Mouse (Mus musculus) retina, postnatal 7 days (tissue): ENCODE measurements around the gene Zfp575.

Experiments
- DNase-seq: peaks from one replicate; pipeline ENCODE4 v3.0.0-alpha.2; 2012; ENCODE audit warnings: low read depth, low spot score

Zfp575 gene

GRCm38 (mm10) chr7:24605561-24605960 lies 18.1 kb upstream of the Zfp575 start:
- DNase-seq: no peak

- DNase-seq: peak; percentile 93
Measured at GRCm38 (mm10) chr7:24600941-24601597, 13.6 kb upstream of the Zfp575 start.

DNA sequence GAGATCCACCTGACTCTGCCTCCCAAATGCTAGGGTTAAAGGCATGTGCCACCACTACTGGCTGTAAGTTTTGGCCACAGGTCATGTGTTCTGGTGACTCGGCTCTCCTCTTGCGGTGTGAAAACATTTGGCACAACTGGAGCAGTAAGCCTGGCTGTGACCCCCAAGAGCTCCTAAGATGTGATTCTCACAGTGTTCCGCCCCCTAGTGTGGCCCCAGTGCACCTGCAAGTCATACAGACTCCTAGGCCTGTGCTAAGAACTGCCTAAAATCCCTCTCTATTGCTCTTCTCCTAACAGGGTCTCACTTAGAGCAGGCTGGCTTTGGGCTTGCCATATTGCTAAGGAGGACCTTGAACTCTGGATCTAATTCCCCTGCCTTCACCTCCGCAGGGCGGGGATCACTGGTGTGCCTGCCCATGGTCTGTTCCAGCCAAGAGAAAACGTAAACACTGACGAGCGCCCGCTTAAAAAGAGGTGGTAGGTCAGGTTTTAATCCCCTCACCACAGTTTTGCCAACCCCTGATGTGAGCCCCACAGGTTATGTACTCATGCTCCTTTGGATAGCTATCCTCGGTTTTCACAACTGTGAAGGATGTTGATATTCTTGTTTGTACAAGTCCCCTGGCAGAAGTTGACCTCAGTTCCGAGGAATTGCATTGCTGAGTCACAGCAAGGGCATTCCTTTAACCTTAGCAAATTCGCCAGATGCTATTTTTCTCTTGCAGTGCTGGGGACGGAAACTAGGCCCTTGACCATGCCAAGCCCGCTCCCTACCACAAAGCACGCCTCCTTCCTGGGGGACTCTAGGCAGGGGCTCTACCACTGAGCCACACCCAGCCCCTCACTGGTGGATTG lies 12.0 kb upstream of the Zfp575 start:
- DNase-seq: no peak

DNA sequence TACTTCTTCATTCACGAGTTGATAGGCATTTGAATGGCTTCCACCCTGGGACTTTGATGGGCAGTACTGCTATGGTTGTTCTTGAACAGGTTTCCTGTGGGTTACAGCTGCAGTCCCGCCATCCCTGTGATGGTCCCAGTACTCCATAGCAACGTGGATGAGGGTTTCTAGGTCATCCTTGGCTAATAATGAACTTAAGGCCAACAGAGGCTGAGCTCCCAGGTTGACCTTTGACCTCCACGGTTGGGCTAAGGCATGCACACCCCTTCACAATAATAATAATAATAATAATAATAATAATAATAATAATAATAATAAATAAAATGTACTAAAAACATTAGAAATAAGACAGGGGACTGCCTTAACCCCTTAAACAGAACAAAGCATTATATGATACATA lies 10.7 kb upstream of the Zfp575 start:
- no peak for DNase-seq

- DNase-seq: no peak
Measured at GRCm38 (mm10) chr7:24595464-24595863, 8.0 kb upstream of the Zfp575 start.

DNA sequence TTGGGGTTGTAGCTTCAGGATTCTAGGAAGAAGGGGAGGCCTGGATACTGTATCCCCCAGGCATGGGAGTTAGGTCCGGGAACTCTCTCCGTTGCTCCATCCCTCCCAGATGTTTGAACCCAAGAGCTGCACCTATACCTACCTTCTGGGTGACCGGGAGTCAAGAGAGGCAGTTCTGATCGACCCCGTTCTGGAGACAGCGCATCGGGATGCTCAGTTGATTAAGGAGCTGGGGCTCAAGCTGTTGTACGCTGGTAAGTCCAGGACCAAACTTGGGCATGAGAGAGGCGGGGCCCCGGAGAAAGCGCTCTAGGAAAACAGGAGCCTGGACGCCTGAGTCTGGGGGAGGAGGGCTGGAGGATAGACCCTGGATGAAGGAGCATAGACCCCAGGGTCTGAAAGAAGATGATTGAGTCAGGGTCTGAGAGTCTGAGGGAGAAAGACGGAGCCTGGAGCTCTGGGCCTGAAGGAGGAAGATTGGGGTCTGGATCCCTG lies 6.9 kb upstream of the Zfp575 start:
- no peak for DNase-seq

DNA sequence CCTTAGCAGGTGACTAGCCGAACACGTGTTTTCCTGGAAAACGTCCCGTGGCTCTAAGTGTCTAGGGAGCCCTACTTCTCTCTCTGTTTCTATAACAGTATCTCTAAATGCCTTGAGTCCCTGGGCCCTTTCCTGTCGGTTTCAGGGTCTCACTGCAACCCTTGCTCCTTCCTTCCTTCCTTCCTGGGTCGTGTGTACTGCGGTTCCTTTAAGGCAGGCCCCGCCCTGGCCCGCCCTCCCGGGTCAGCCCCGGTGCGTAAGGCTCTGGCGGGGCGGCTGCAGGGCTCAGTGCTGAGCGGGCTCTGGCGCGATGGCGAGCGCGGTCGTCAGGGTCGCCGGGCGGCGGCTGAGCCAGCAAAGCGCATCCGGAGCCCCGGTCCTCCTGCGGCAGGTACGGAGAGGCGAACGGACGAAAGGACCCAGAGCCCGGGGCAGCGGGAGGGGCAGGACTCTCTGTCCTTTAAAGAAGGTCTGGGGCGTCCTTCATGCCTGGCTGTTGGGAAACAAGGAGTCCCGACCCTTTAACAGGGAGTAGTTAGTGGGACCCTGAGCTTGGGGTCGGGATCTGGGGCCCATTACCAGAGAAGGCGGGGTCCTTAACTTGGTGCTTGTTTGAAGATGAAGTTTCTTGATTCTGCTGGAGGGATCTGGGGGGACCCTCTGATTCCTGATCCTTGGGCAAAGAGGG lies 6.3 kb upstream of the Zfp575 start:
- DNase-seq: peak; percentile 45

- no peak for DNase-seq
Measured at GRCm38 (mm10) chr7:24592781-24593180, 5.3 kb upstream of the Zfp575 start.

- no peak for DNase-seq
Measured at GRCm38 (mm10) chr7:24592163-24592562, 4.7 kb upstream of the Zfp575 start.

- no peak for DNase-seq
Measured at GRCm38 (mm10) chr7:24591735-24592134, 4.3 kb upstream of the Zfp575 start.

- no peak for DNase-seq
Measured at GRCm38 (mm10) chr7:24588336-24588735, 895 bp upstream of the Zfp575 start.

- DNase-seq: no peak
Measured at GRCm38 (mm10) chr7:24586828-24587227, 613 bp downstream of the Zfp575 start.

- no peak for DNase-seq
Measured at GRCm38 (mm10) chr7:24585995-24586394, 1.4 kb downstream of the Zfp575 start.

GRCm38 (mm10) chr7:24584876-24585275 lies 2.6 kb downstream of the Zfp575 start:
- no peak for DNase-seq

DNA sequence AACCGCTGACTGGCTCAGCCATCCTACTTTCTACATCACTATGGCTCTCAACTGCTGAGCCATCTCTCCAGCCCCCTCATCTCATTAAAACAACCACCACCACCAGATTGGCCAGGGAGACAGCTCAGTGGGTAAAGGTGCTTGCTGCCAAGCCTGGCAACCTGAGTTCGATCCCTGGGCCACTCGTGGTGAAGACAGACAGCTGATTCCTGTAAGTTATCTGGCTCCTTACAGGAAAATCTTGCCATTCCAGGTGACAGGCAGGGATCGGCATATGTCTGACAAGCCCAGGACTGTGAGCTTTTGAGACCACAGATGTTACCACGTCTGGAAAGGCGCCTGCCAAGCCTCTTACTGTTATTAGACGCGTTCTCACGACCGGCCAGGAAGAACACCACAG lies 9.6 kb downstream of the Zfp575 start:
- no peak for DNase-seq

GRCm38 (mm10) chr7:24574224-24574796 lies 13.1 kb downstream of the Zfp575 start:
- DNase-seq: no peak

- DNase-seq: no peak
Measured at GRCm38 (mm10) chr7:24572455-24572854, 15.0 kb downstream of the Zfp575 start.

DNA sequence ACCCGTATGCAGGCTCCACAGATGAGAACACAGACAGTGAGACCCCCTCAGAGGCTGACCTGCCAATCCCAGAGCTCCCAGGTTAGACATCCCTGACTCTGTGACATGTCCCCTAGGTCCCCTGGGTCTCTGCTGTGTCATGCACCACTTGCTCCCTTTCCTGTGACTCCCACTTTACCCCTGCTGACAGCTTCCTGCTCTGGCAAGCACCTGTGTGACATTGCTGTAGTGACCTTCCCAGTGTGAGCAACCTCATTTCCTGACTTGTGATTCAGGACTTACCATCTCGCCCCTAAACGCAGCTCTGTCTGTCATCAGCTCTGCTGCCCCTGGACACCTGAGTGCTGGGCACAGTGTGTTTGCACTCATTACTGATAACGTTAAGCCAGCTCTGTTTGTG lies 16.4 kb downstream of the Zfp575 start:
- no peak for DNase-seq

GRCm38 (mm10) chr7:24568512-24568911 lies 18.9 kb downstream of the Zfp575 start:
- DNase-seq: no peak

DNA sequence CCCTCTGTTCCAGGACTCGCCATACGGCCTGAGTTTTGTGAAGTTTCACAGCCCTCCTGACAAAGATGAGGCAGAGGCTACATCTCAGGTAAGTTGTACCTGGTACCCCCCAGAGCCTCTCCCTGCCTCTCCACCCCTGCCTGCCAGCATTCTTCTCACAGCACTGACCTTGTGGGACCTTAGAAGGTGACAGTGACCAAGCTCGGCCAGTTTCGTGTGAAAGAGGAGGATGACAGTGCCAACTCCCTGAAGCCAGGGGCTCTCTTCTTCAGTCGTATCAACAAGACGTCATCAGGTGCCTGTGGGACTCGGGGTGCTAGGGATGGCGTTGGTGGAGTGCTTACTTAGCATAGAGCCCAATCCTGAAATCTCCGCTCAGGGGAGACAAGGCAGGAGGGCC lies 21.2 kb downstream of the Zfp575 start:
- no peak for DNase-seq

DNA sequence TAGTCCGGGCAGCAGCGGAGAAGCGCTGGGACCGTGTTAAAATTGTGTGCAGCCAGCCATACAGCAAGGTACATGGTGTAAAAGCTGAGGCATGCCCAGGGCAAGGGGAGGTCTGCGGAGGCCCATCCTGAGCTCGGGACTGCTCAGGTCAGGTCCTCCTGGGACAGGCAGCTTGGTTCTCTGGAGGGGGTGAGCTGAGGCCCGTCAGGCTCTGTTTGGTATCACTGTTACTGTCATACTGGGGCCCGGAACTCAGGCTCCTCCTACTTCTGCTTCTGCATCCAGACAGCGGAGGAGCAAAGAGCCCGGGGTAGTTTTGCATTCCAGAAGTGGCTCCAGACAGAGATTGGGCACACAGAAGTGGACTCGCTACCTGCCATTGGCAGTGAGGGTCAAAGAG lies 21.8 kb downstream of the Zfp575 start:
- DNase-seq: no peak
